Mouse (Mus musculus) ES-Bruce4 (cell line): Measurements from ENCODE around the gene Daglb.

Source experiments
- CTCF ChIP-seq: IDR thresholded peaks from one replicate; pipeline ENCODE4 v1.8.1; 2011; ENCODE audit warnings: low read depth, low read length
- POLR2A ChIP-seq: IDR thresholded peaks from one replicate; pipeline ENCODE4 v1.8.1; 2011; ENCODE audit warnings: low read length; ENCODE audit not compliant: insufficient read depth

DNA sequence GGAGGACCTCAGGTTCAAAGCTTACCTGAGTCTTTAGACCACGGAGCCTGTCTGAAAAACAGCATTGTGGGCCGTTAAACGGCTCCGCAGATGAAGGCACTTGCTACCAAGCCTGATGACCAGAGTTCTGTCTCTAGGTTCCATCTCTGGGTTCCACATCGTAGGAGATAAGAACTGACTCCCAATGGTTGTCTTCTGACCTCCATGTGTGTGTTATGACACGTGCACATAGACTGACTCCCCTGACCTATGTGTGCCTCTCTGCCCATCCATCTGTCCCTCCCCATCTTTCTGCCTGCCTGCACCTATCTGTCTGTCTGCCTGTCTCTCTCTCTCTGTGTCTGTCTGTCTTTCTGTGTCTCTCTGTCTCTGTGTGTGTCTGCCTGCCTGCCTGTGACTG, 3.5 kb downstream of the Daglb start:
- no peak for TF ChIP-seq CTCF
- no peak for TF ChIP-seq POLR2A
